Mouse (Mus musculus) embryonic facial prominence, embryonic 15.5 days (tissue): ENCODE results near the gene Lin7a. TPM values are rescaled to one million over a fixed set of nuclear protein-coding genes. Genes with fewer than 3 reads are reported as not detected.

ENCODE experiments used
- ATAC-seq: fragments of 200-750 bp; cut with Nextera tagmentation; 2 replicates; pipeline ENCODE4 v1.8.0; 2017; ENCODE audit warnings: low read depth, moderate TSS enrichment; ENCODE audit not compliant: insufficient number of reproducible peaks, low FRiP score, low TSS enrichment
- H3K27ac ChIP-seq: fragments of 300-500 bp; sonication (generic); replicated peaks from 2 replicates; pipeline ENCODE4 v1.5.1; 2015; ENCODE audit warnings: mild to moderate bottlenecking, inconsistent platforms
- H3K27me3 ChIP-seq: fragments of 300-500 bp; sonication (generic); 2 replicates; pipeline ENCODE4 v1.6.1; 2015; ENCODE audit warnings: inconsistent platforms
- H3K36me3 ChIP-seq: fragments of 300-500 bp; sonication (generic); 2 replicates; pipeline ENCODE4 v1.6.1; 2015; ENCODE audit warnings: mild to moderate bottlenecking, inconsistent platforms
- H3K4me1 ChIP-seq: fragments of 300-500 bp; sonication (generic); 2 replicates; pipeline ENCODE4 v1.6.1; 2015; ENCODE audit warnings: inconsistent platforms
- H3K4me2 ChIP-seq: fragments of 300-500 bp; sonication (generic); replicated peaks from 2 replicates; pipeline ENCODE4 v1.6.1; 2015; ENCODE audit warnings: mild to moderate bottlenecking, inconsistent platforms
- H3K4me3 ChIP-seq: fragments of 300-500 bp; sonication (generic); replicated peaks from 2 replicates; pipeline ENCODE4 v1.5.1; 2015; ENCODE audit warnings: mild to moderate bottlenecking, inconsistent platforms
- H3K9ac ChIP-seq: fragments of 300-500 bp; sonication (generic); 2 replicates; pipeline ENCODE4 v1.6.1; 2015; ENCODE audit warnings: inconsistent platforms
- H3K9me3 ChIP-seq: fragments of 300-500 bp; sonication (generic); replicated peaks from 2 replicates; pipeline ENCODE4 v1.6.1; 2016; ENCODE audit warnings: inconsistent platforms
- WGBS: fragments of 180-500 bp; shearing (Covaris S2); methylation state at CpG from one replicate; pipeline ENCODE4 v1.1.7; 2015; 5-methylcytosine and 5-hydroxymethylcytosine counted together
- polyA plus RNA-seq: library from polyadenylated mRNA; unstranded; fragments of >200 nt; fragmentation: Nextera tagmentation; extraction: Ambion mirVana; gene quantifications from 2 replicates; pipeline ENCODE4 v1.2.1, GENCODE M21; 2015

Gene Lin7a
- 4.9 and 5.0 TPM in 2 replicates for polyA plus RNA-seq

GRCm38 (mm10) chr10:107271321-107272130, at the start of gene Lin7a:
Gene Lin7a (plus strand): TSS chr10:107271686.
- H3K4me1 ChIP-seq: peaks cover 4% of the 10 kb centered on the region; the same call in 1 of the 2 replicates
- H3K9ac ChIP-seq: peak within 1 kb of the TSS; percentile 39
- H3K9me3 ChIP-seq: no peaks in the 10 kb centered on the region
- H3K4me3 ChIP-seq: peak within 1 kb of the TSS; percentile 60
- no peak within 1 kb of the TSS for H3K27ac ChIP-seq
- peaks cover 22% of the 10 kb centered on the region for H3K27me3 ChIP-seq
- peak within 1 kb of the TSS; percentile 95 for H3K4me2 ChIP-seq
- H3K36me3 ChIP-seq: no peaks in the 10 kb centered on the region
- WGBS: 1% methylated on average over 38 of the region's 38 CpGs
- ATAC-seq: peak; percentile 69; the same call in 1 of the 2 replicates

GRCm38 (mm10) chr10:107221726-107222125, 49.8 kb upstream of the Lin7a start:
- Histone ChIP-seq H3K9ac (no peak overlapping the region), H3K27ac (no peak overlapping the region), H3K4me3 (no peak overlapping the region), H3K36me3 (no peaks in the 10 kb centered on the region), H3K4me2 (no peak overlapping the region), H3K9me3 (no peaks in the 10 kb centered on the region), H3K27me3 (no peaks in the 10 kb centered on the region), H3K4me1 (no peaks in the 10 kb centered on the region)
- WGBS: 89% methylated on average over 2 of the region's 2 CpGs
- ATAC-seq: no peak

GRCm38 (mm10) chr10:107222406-107223185, 48.9 kb upstream of the Lin7a start:
- H3K9ac ChIP-seq: no peak overlapping the region
- no peaks in the 10 kb centered on the region for H3K9me3 ChIP-seq
- no peak overlapping the region for H3K27ac ChIP-seq
- WGBS: 86% methylated on average over 8 of the region's 8 CpGs
- H3K4me1 ChIP-seq: no peaks in the 10 kb centered on the region
- no peak for ATAC-seq
- no peaks in the 10 kb centered on the region for H3K27me3 ChIP-seq
- H3K4me2 ChIP-seq: no peak overlapping the region
- no peaks in the 10 kb centered on the region for H3K36me3 ChIP-seq
- H3K4me3 ChIP-seq: no peak overlapping the region

GRCm38 (mm10) chr10:107223186-107223440, 48.4 kb upstream of the Lin7a start:
- no peak overlapping the region for H3K4me3 ChIP-seq
- H3K4me2 ChIP-seq: no peak overlapping the region
- no peak overlapping the region for H3K9ac ChIP-seq
- H3K27ac ChIP-seq: no peak overlapping the region
- no peaks in the 10 kb centered on the region for H3K27me3 ChIP-seq
- no peaks in the 10 kb centered on the region for H3K9me3 ChIP-seq
- no peak for ATAC-seq
- H3K36me3 ChIP-seq: no peaks in the 10 kb centered on the region
- 91% methylated on average over 3 of the region's 3 CpGs for WGBS
- H3K4me1 ChIP-seq: no peaks in the 10 kb centered on the region

- H3K9ac ChIP-seq: no peak overlapping the region
- no peak for ATAC-seq
- H3K4me1 ChIP-seq: no peaks in the 10 kb centered on the region
- H3K4me2 ChIP-seq: no peak overlapping the region
- 87% methylated on average over 3 of the region's 3 CpGs for WGBS
- no peak overlapping the region for H3K4me3 ChIP-seq
- H3K36me3 ChIP-seq: no peaks in the 10 kb centered on the region
- no peaks in the 10 kb centered on the region for H3K27me3 ChIP-seq
- no peaks in the 10 kb centered on the region for H3K9me3 ChIP-seq
- H3K27ac ChIP-seq: no peak overlapping the region
Measured at GRCm38 (mm10) chr10:107223821-107224220, 47.7 kb upstream of the Lin7a start.

GRCm38 (mm10) chr10:107224596-107225330, 46.7 kb upstream of the Lin7a start:
- Histone ChIP-seq H3K4me2 (no peak overlapping the region), H3K27me3 (no peaks in the 10 kb centered on the region), H3K4me3 (no peak overlapping the region), H3K9ac (no peak overlapping the region), H3K9me3 (no peaks in the 10 kb centered on the region), H3K4me1 (no peaks in the 10 kb centered on the region), H3K27ac (no peak overlapping the region), H3K36me3 (no peaks in the 10 kb centered on the region)
- ATAC-seq: no peak
- WGBS: 88% methylated on average over 6 of the region's 6 CpGs

- Histone ChIP-seq H3K4me2 (no peak overlapping the region), H3K27me3 (no peaks in the 10 kb centered on the region), H3K36me3 (no peaks in the 10 kb centered on the region), H3K4me3 (no peak overlapping the region), H3K4me1 (no peaks in the 10 kb centered on the region), H3K9ac (no peak overlapping the region), H3K9me3 (no peaks in the 10 kb centered on the region), H3K27ac (no peak overlapping the region)
- no peak for ATAC-seq
- WGBS: 91% methylated on average over 4 of the region's 4 CpGs
Measured at GRCm38 (mm10) chr10:107225331-107225835, 46.1 kb upstream of the Lin7a start.

- ATAC-seq: no peak
- no peak overlapping the region for H3K4me3 ChIP-seq
- H3K4me2 ChIP-seq: no peak overlapping the region
- no peaks in the 10 kb centered on the region for H3K4me1 ChIP-seq
- 88% methylated on average over 4 of the region's 4 CpGs for WGBS
- H3K36me3 ChIP-seq: no peaks in the 10 kb centered on the region
- H3K9me3 ChIP-seq: no peaks in the 10 kb centered on the region
- no peak overlapping the region for H3K9ac ChIP-seq
- no peaks in the 10 kb centered on the region for H3K27me3 ChIP-seq
- H3K27ac ChIP-seq: no peak overlapping the region
Measured at GRCm38 (mm10) chr10:107225871-107226270, 45.6 kb upstream of the Lin7a start.

GRCm38 (mm10) chr10:107227901-107228300, 43.6 kb upstream of the Lin7a start:
- no peak for ATAC-seq
- 90% methylated on average over 1 of the region's 1 CpGs for WGBS
- H3K4me3 ChIP-seq: no peak overlapping the region

GRCm38 (mm10) chr10:107228776-107229175, 42.7 kb upstream of the Lin7a start:
- H3K4me1 ChIP-seq: no peaks in the 10 kb centered on the region
- no peaks in the 10 kb centered on the region for H3K9me3 ChIP-seq
- no peaks in the 10 kb centered on the region for H3K36me3 ChIP-seq
- no peak overlapping the region for H3K27ac ChIP-seq
- no peak overlapping the region for H3K4me2 ChIP-seq
- no peak for ATAC-seq
- H3K27me3 ChIP-seq: no peaks in the 10 kb centered on the region
- 84% methylated on average over 5 of the region's 5 CpGs for WGBS
- H3K9ac ChIP-seq: no peak overlapping the region
- H3K4me3 ChIP-seq: no peak overlapping the region

More at GRCm38 (mm10) chr10:107227901-107228300, 43.6 kb upstream of the Lin7a start:
- H3K27ac ChIP-seq: no peak overlapping the region
- no peaks in the 10 kb centered on the region for H3K9me3 ChIP-seq
- no peak overlapping the region for H3K9ac ChIP-seq
- no peaks in the 10 kb centered on the region for H3K27me3 ChIP-seq
- no peaks in the 10 kb centered on the region for H3K4me1 ChIP-seq
- no peak overlapping the region for H3K4me2 ChIP-seq
- no peaks in the 10 kb centered on the region for H3K36me3 ChIP-seq

- H3K36me3 ChIP-seq: no peaks in the 10 kb centered on the region
- no peaks in the 10 kb centered on the region for H3K4me1 ChIP-seq
- 85% methylated on average over 3 of the region's 3 CpGs for WGBS
- ATAC-seq: no peak
- no peak overlapping the region for H3K27ac ChIP-seq
- H3K4me2 ChIP-seq: no peak overlapping the region
- no peaks in the 10 kb centered on the region for H3K9me3 ChIP-seq
- H3K9ac ChIP-seq: no peak overlapping the region
- no peak overlapping the region for H3K4me3 ChIP-seq
- no peaks in the 10 kb centered on the region for H3K27me3 ChIP-seq
Measured at GRCm38 (mm10) chr10:107229416-107229815, 42.1 kb upstream of the Lin7a start.
